In genomic region chr13:81238855-81239254, GRCm38 (mm10) we compare ENCODE assay signal across 23 mouse cellular contexts.
A peak's percentile ranks its signal among the peaks of the same experiment; 100 is the strongest.
DNase-seq lines count a peak whose midpoint lies in the region; ATAC-seq and TF ChIP-seq lines count a peak whose summit lies in the region.
"Had no signal": no experiment of that assay in that cellular context is flagged by ENCODE, and none has a peak within 500 bp of the region (broad histone marks: within the 10 kb centered on the region; RNA-seq: fewer than 3 reads in every experiment).

No protein-coding gene starts in this region.

- no peaks in the 10 kb centered on the region for H3K9me3 ChIP-seq in ES-E14 (ENCODE audit: control insufficient read depth, insufficient read depth, low read depth, low read length)
- H3K9me3 ChIP-seq in forebrain, embryonic 16.5 days (ENCODE audit: control insufficient read depth, low read length): no peaks in the 10 kb centered on the region
- no peaks in the 10 kb centered on the region for H3K9me3 ChIP-seq in midbrain, embryonic 16.5 days (replicated peaks; ENCODE audit: control insufficient read depth, low read length, poor library complexity, severe bottlenecking)
- H3K9me3 ChIP-seq: embryonic facial prominence, embryonic 10.5 days; forebrain, embryonic 13.5 days; heart, embryonic 15.5 days; intestine, embryonic 15.5 days had no signal

- in situ Hi-C loops in ES-E14 (cut with MboI; ENCODE audit: low sequenced_read_pairs in 2 of 2, unreplicated experiment in 2 of 2): no loop called here

- TF ChIP-seq POLR2A in bone marrow macrophage, adult 2 months (IDR thresholded peaks at IDR 0.05; ENCODE audit: borderline replicate concordance, low read depth, low read length): no peak

- H3K4me1 ChIP-seq in ES-E14 (ENCODE audit: control insufficient read depth in 2 of 2, insufficient read depth in 2 of 2, low read length in 2 of 2, poor library complexity in 1 of 2): 0 out of 4 replicates have a peak, but pooled peaks cover 0 to 1% of the 10 kb centered on the region in 2 experiments
- peaks cover 18% of the 10 kb centered on the region for H3K4me1 ChIP-seq in bone marrow macrophage, adult 2 months (ENCODE audit: control insufficient read depth, insufficient read depth, low read length)
- H3K4me1 ChIP-seq in forebrain, embryonic 16.5 days (replicated peaks; ENCODE audit: control insufficient read depth, insufficient read depth, low read length): no peaks in the 10 kb centered on the region
- H3K4me1 ChIP-seq in midbrain, embryonic 16.5 days (ENCODE audit: control insufficient read depth, insufficient read depth, low read length): no peaks in the 10 kb centered on the region
- H3K4me1 ChIP-seq: embryonic facial prominence, embryonic 10.5 days; forebrain, embryonic 13.5 days; heart, embryonic 15.5 days; intestine, embryonic 15.5 days had no signal

- no peaks in the 10 kb centered on the region for H3K27me3 ChIP-seq in forebrain, embryonic 16.5 days (replicated peaks; ENCODE audit: control insufficient read depth, insufficient read depth, low read length)
- H3K27me3 ChIP-seq in midbrain, embryonic 16.5 days (ENCODE audit: control insufficient read depth, insufficient read depth, low read depth, low read length): no peaks in the 10 kb centered on the region
- H3K27me3 ChIP-seq: forebrain, embryonic 13.5 days; heart, embryonic 15.5 days; intestine, embryonic 15.5 days had no signal

- peak; percentile 19 for DNase-seq in 3T3-L1 (ENCODE audit: low read depth, low spot score)
- DNase-seq in ES-E14 (ENCODE audit: low read depth, low spot score): no peak
- DNase-seq in urinary bladder, postnatal 36 days (ENCODE audit: low spot score in 2 of 2): no peak
- no peak for DNase-seq in kidney, adult 18-20 months
- DNase-seq: adrenal gland, postnatal 10 days; B cell, adult 2 months; cerebellum, adult 18-20 months; cerebellum, adult 9-11 months; cerebellum, postnatal 36 days; gastrocnemius, postnatal 10 days; heart, adult 2 months; heart, postnatal 14 days had no signal

- no peak overlapping the region for H3K27ac ChIP-seq in ES-E14 (ENCODE audit: insufficient read depth, low read depth, low read length, poor library complexity, severe bottlenecking)
- H3K27ac ChIP-seq in bone marrow macrophage, adult 2 months (ENCODE audit: insufficient read depth, low read depth, low read length): no peak overlapping the region
- no peak overlapping the region for H3K27ac ChIP-seq in forebrain, embryonic 16.5 days (ENCODE audit: low read length)
- H3K27ac ChIP-seq in midbrain, embryonic 16.5 days (ENCODE audit: low read length): no peak overlapping the region
- H3K27ac ChIP-seq: embryonic facial prominence, embryonic 10.5 days; forebrain, embryonic 13.5 days; heart, adult 2 months; heart, embryonic 15.5 days; hindbrain, embryonic 14.5 days; intestine, embryonic 15.5 days had no signal

- peak; percentile 21; the same call in 1 of the 2 replicates for TF ChIP-seq CTCF in bone marrow macrophage, adult 2 months (IDR thresholded peaks at IDR 0.05; ENCODE audit: low read depth, low read length)

- H3K9ac ChIP-seq in ES-E14 (ENCODE audit: insufficient read depth, low read depth, low read length, poor library complexity, severe bottlenecking): no peak overlapping the region
- H3K9ac ChIP-seq in forebrain, embryonic 16.5 days (replicated peaks; ENCODE audit: low read depth, low read length): no peak overlapping the region
- no peak overlapping the region for H3K9ac ChIP-seq in midbrain, embryonic 16.5 days (ENCODE audit: low read depth, low read length)
- H3K9ac ChIP-seq: forebrain, embryonic 13.5 days; heart, embryonic 15.5 days; hindbrain, embryonic 14.5 days; intestine, embryonic 15.5 days had no signal

- no peak overlapping the region for H3K4me3 ChIP-seq in ES-E14 (ENCODE audit: insufficient read depth in 1 of 2, low read depth in 1 of 2, low read length in 2 of 2, poor library complexity in 1 of 2, severe bottlenecking in 1 of 2)
- H3K4me3 ChIP-seq in bone marrow macrophage, adult 2 months (ENCODE audit: insufficient read depth, low read length): no peak overlapping the region
- no peak overlapping the region for H3K4me3 ChIP-seq in forebrain, embryonic 16.5 days (replicated peaks; ENCODE audit: low read length)
- no peak overlapping the region for H3K4me3 ChIP-seq in midbrain, embryonic 16.5 days (ENCODE audit: low read depth, low read length)
- H3K4me3 ChIP-seq: embryonic facial prominence, embryonic 10.5 days; forebrain, embryonic 13.5 days; heart, adult 2 months; heart, embryonic 15.5 days; intestine, embryonic 15.5 days had no signal

- 95% methylated on average over 7 of the region's 7 CpGs for WGBS in forebrain, embryonic 16.5 days
- WGBS in midbrain, embryonic 16.5 days: 90% methylated on average over 7 of the region's 7 CpGs

- H3K4me2 ChIP-seq in forebrain, embryonic 16.5 days (ENCODE audit: low read length): no peak overlapping the region
- H3K4me2 ChIP-seq in midbrain, embryonic 16.5 days (ENCODE audit: low read length): no peak overlapping the region
- H3K4me2 ChIP-seq: forebrain, embryonic 13.5 days; heart, embryonic 11.5 days; heart, embryonic 15.5 days; hindbrain, embryonic 14.5 days; intestine, embryonic 15.5 days had no signal

- ATAC-seq in megakaryocyte progenitor cell, adult 5-6 weeks (replicated peaks; ENCODE audit: poor library complexity): peak; percentile 21
- ATAC-seq in forebrain, embryonic 16.5 days: no peak
- ATAC-seq in midbrain, embryonic 16.5 days: no peak
- ATAC-seq: CD4-positive, CD25-positive, alpha-beta regulatory T cell, adult 4 months; forebrain, embryonic 13.5 days; intestine, embryonic 15.5 days had no signal

- no peaks in the 10 kb centered on the region for H3K36me3 ChIP-seq in ES-E14 (ENCODE audit: control insufficient read depth, insufficient read depth, low read length, poor library complexity, severe bottlenecking)
- H3K36me3 ChIP-seq in forebrain, embryonic 16.5 days (ENCODE audit: control insufficient read depth, insufficient read depth): no peaks in the 10 kb centered on the region
- no peaks in the 10 kb centered on the region for H3K36me3 ChIP-seq in midbrain, embryonic 16.5 days (ENCODE audit: control insufficient read depth, insufficient read depth, low read length)
- H3K36me3 ChIP-seq: embryonic facial prominence, embryonic 10.5 days; heart, embryonic 15.5 days; intestine, embryonic 15.5 days had no signal

TF ChIP-seq in ES-E14, 5 proteins besides CTCF, POLR2A, EP300 and RAD21:
- TF ChIP-seq ZC3H11A (IDR thresholded peaks at IDR 0.05; ENCODE audit: borderline replicate concordance, low read depth, low read length): no peak
- TF ChIP-seq MAFK (IDR thresholded peaks at IDR 0.05; ENCODE audit: insufficient read depth, low read depth, low read length): peak; percentile 70
